Mouse (Mus musculus): ENCODE results near the gene P2rx7. TPM values are rescaled to one million over a fixed set of nuclear protein-coding genes. Genes with fewer than 3 reads are reported as not detected.
A peak's percentile ranks its signal among the peaks of the same experiment; 100 is the strongest.

The P2rx7 gene
- total and polyA plus RNA-seq, 3 experiments = 2.8 to 7.2 (median 3.1) TPM

GRCm38 (mm10) chr5:122706917-122707275, 63.2 kb downstream of the P2rx7 start:
- no peak for TF ChIP-seq CTCF (IDR thresholded peaks at IDR 0.05)
- TF ChIP-seq EP300 (IDR thresholded peaks at IDR 0.05; ENCODE audit: insufficient read depth, low read depth, low read length) = no peak
- no peak for TF ChIP-seq POLR2A (IDR thresholded peaks at IDR 0.05; ENCODE audit: insufficient read depth, low read depth, low read length)
- intact Hi-C loops (cut with DNase I) = no loop called here
- H3K9ac ChIP-seq (ENCODE audit: low read depth, low read length) = peak overlapping the region; percentile 87

GRCm38 (mm10) chr5:122707276-122708181, 63.8 kb downstream of the P2rx7 start, which contains the start of gene P2rx4:
TSS of gene P2rx4 (plus strand) at chr5:122707544.
- WGBS = under 1% methylated on average over 66 of the region's 66 CpGs
- peaks cover 4% of the 10 kb centered on the region for H3K4me1 ChIP-seq (ENCODE audit: control insufficient read depth, insufficient read depth, low read length)
- no peaks in the 10 kb centered on the region for H3K79me2 ChIP-seq (replicated peaks; ENCODE audit: control insufficient read depth, insufficient read depth, low read length)
- intact Hi-C loops (cut with DNase I) = no loop called here
- H3K27ac ChIP-seq = peak within 1 kb of the TSS; percentile 80
- peak; percentile 87 to 92 for DNase-seq
- peak within 1 kb of the TSS; percentile 68 for H3K4me3 ChIP-seq
- H3K27me3 ChIP-seq (ENCODE audit: control insufficient read depth, insufficient read depth, low read length) = no peaks in the 10 kb centered on the region
- peak within 1 kb of the TSS; percentile 87 for H3K9ac ChIP-seq (ENCODE audit: low read depth, low read length)
- H3K36me3 ChIP-seq (ENCODE audit: control insufficient read depth, insufficient read depth, low read length) = 0 out of 2 replicates have a peak, but pooled peaks cover 2% of the 10 kb centered on the region
- TF ChIP-seq EP300 (IDR thresholded peaks at IDR 0.05; ENCODE audit: insufficient read depth, low read depth, low read length) (peak; percentile 85), CTCF (IDR thresholded peaks at IDR 0.05) (peak; percentile 31), POLR2A (IDR thresholded peaks at IDR 0.05; ENCODE audit: insufficient read depth, low read depth, low read length) (peak; percentile 82)

More at GRCm38 (mm10) chr5:122706917-122707275, 63.2 kb downstream of the P2rx7 start:
- WGBS = 33% methylated on average over 5 of the region's 5 CpGs
- Histone ChIP-seq H3K4me1 (ENCODE audit: control insufficient read depth, insufficient read depth, low read length) (peaks cover 4% of the 10 kb centered on the region), H3K79me2 (replicated peaks; ENCODE audit: control insufficient read depth, insufficient read depth, low read length) (no peaks in the 10 kb centered on the region), H3K36me3 (ENCODE audit: control insufficient read depth, insufficient read depth, low read length) (0 out of 2 replicates have a peak, but pooled peaks cover 2% of the 10 kb centered on the region), H3K27me3 (ENCODE audit: control insufficient read depth, insufficient read depth, low read length) (no peaks in the 10 kb centered on the region), H3K4me3 (peak overlapping the region; percentile 68), H3K27ac (peak overlapping the region; percentile 80)
- no peak for DNase-seq

GRCm38 (mm10) chr5:122708819-122709218, 65.1 kb downstream of the P2rx7 start:
- intact Hi-C loops (cut with DNase I) = no loop called here
- no peak for DNase-seq
- Histone ChIP-seq H3K27ac (no peak overlapping the region), H3K4me3 (no peak overlapping the region), H3K9ac (ENCODE audit: low read depth, low read length) (no peak overlapping the region), H3K36me3 (ENCODE audit: control insufficient read depth, insufficient read depth, low read length) (0 out of 2 replicates have a peak, but pooled peaks cover 2% of the 10 kb centered on the region), H3K27me3 (ENCODE audit: control insufficient read depth, insufficient read depth, low read length) (no peaks in the 10 kb centered on the region), H3K79me2 (replicated peaks; ENCODE audit: control insufficient read depth, insufficient read depth, low read length) (no peaks in the 10 kb centered on the region), H3K4me1 (ENCODE audit: control insufficient read depth, insufficient read depth, low read length) (peaks cover 4% of the 10 kb centered on the region)
- no peak for TF ChIP-seq POLR2A (IDR thresholded peaks at IDR 0.05; ENCODE audit: insufficient read depth, low read depth, low read length)
- TF ChIP-seq EP300 (IDR thresholded peaks at IDR 0.05; ENCODE audit: insufficient read depth, low read depth, low read length) = no peak
- no peak for TF ChIP-seq CTCF (IDR thresholded peaks at IDR 0.05)
- WGBS = 66% methylated on average over 6 of the region's 6 CpGs

- Histone ChIP-seq H3K4me1 (ENCODE audit: control insufficient read depth, insufficient read depth, low read length) (no peaks in the 10 kb centered on the region), H3K4me3 (no peak overlapping the region), H3K27me3 (ENCODE audit: control insufficient read depth, insufficient read depth, low read length) (no peaks in the 10 kb centered on the region), H3K36me3 (ENCODE audit: control insufficient read depth, insufficient read depth, low read length) (no peaks in the 10 kb centered on the region), H3K79me2 (replicated peaks; ENCODE audit: control insufficient read depth, insufficient read depth, low read length) (no peaks in the 10 kb centered on the region), H3K27ac (no peak overlapping the region), H3K9ac (ENCODE audit: low read depth, low read length) (no peak overlapping the region)
- TF ChIP-seq POLR2A (IDR thresholded peaks at IDR 0.05; ENCODE audit: insufficient read depth, low read depth, low read length) = no peak
- DNase-seq = no peak
- WGBS = 100% methylated on average over 1 of the region's 1 CpGs
- intact Hi-C loops (cut with DNase I) = no loop called here
Observed at GRCm38 (mm10) chr5:122715723-122716122, 72.0 kb downstream of the P2rx7 start.

GRCm38 (mm10) chr5:122716793-122717192, 73.1 kb downstream of the P2rx7 start:
- WGBS = 97% methylated on average over 2 of the region's 2 CpGs
- intact Hi-C loops (cut with DNase I) = no loop called here
- TF ChIP-seq EP300 (IDR thresholded peaks at IDR 0.05; ENCODE audit: insufficient read depth, low read depth, low read length) (no peak), CTCF (IDR thresholded peaks at IDR 0.05) (peak; percentile 9; the same call in 1 of the 2 replicates)

GRCm38 (mm10) chr5:122718400-122718799, 74.7 kb downstream of the P2rx7 start:
- 59% methylated on average over 7 of the region's 7 CpGs for WGBS
- DNase-seq = no peak
- H3K27me3 ChIP-seq (ENCODE audit: control insufficient read depth, insufficient read depth, low read length) = no peaks in the 10 kb centered on the region
- H3K79me2 ChIP-seq (replicated peaks; ENCODE audit: control insufficient read depth, insufficient read depth, low read length) = no peaks in the 10 kb centered on the region
- intact Hi-C loops (cut with DNase I) = no loop called here
- no peak overlapping the region; the same call in 1 of the 2 replicates for H3K9ac ChIP-seq (ENCODE audit: low read depth, low read length)
- no peaks in the 10 kb centered on the region for H3K4me1 ChIP-seq (ENCODE audit: control insufficient read depth, insufficient read depth, low read length)
- no peak overlapping the region for H3K27ac ChIP-seq
- no peaks in the 10 kb centered on the region for H3K36me3 ChIP-seq (ENCODE audit: control insufficient read depth, insufficient read depth, low read length)
- TF ChIP-seq CTCF (IDR thresholded peaks at IDR 0.05) = no peak
- no peak for TF ChIP-seq EP300 (IDR thresholded peaks at IDR 0.05; ENCODE audit: insufficient read depth, low read depth, low read length)
- TF ChIP-seq POLR2A (IDR thresholded peaks at IDR 0.05; ENCODE audit: insufficient read depth, low read depth, low read length) = no peak
- H3K4me3 ChIP-seq = no peak overlapping the region

More at GRCm38 (mm10) chr5:122716793-122717192, 73.1 kb downstream of the P2rx7 start:
- Histone ChIP-seq H3K79me2 (replicated peaks; ENCODE audit: control insufficient read depth, insufficient read depth, low read length) (no peaks in the 10 kb centered on the region), H3K27ac (no peak overlapping the region), H3K9ac (ENCODE audit: low read depth, low read length) (no peak overlapping the region), H3K4me3 (no peak overlapping the region), H3K27me3 (ENCODE audit: control insufficient read depth, insufficient read depth, low read length) (no peaks in the 10 kb centered on the region), H3K4me1 (ENCODE audit: control insufficient read depth, insufficient read depth, low read length) (no peaks in the 10 kb centered on the region), H3K36me3 (ENCODE audit: control insufficient read depth, insufficient read depth, low read length) (no peaks in the 10 kb centered on the region)
- DNase-seq = no peak

All from heart, adult 2 months (tissue).